Mouse (Mus musculus): ENCODE data around the gene Dact3. TPM values are rescaled to one million over a fixed set of nuclear protein-coding genes. Genes with fewer than 3 reads are reported as not detected.

Dact3 gene
- total and polyA plus RNA-seq, 3 experiments, result 0.31 to 2.1 TPM; not detected in 1

DNA sequence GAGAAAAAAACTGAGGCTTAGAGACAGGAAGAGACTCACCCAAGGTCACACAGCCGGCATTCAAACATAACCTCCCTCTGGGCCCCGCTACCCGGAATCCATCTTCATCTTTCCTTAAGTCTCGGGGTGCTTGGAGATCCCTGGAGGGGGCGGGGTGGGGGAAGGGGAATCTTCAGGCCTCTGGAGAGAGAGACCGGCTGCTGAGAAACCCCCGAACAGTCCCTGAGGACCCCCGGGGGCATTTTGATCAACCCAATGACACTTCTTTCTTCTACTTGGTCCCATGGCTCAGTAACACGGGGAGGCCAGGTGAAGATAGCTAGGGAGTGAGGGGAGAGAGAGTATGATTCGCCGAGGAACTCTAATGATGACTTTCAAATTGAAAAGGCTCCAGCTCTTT is 889 bp downstream of the Dact3 start:
- Histone ChIP-seq H3K27ac (ENCODE audit: control insufficient read depth, low read depth, low read length) (no peak overlapping the region), H3K4me3 (ENCODE audit: control insufficient read depth in 1 of 2, insufficient read depth in 1 of 2, low read depth in 2 of 2, low read length in 2 of 2) (no peak overlapping the region; a peak in 1 of 4 replicates), H3K79me2 (ENCODE audit: control insufficient read depth, insufficient read depth, low read length, poor library complexity) (no peaks in the 10 kb centered on the region; the same call in 1 of the 2 replicates), H3K9ac (ENCODE audit: control insufficient read depth, low read depth, low read length, poor library complexity, severe bottlenecking) (no peak overlapping the region), H3K9me3 (replicated peaks; ENCODE audit: insufficient read depth, low read length) (no peaks in the 10 kb centered on the region), H3K36me3 (ENCODE audit: control insufficient read depth in 1 of 2, insufficient read depth in 2 of 2, low read length in 2 of 2) (peaks cover 0 to 4% of the 10 kb centered on the region in 2 experiments; a peak in 2 of 4 replicates), H3K27me3 (ENCODE audit: control insufficient read depth in 1 of 2, insufficient read depth in 2 of 2, low read length in 2 of 2) (no peaks in the 10 kb centered on the region), H3K4me1 (ENCODE audit: control insufficient read depth in 1 of 2, insufficient read depth in 2 of 2, low read length in 2 of 2) (no peaks in the 10 kb centered on the region; a peak in 1 of 4 replicates)
- TF ChIP-seq MAFK (IDR thresholded peaks at IDR 0.05; ENCODE audit: borderline replicate concordance, low read depth, low read length), result no peak
- no peak for TF ChIP-seq CHD2 (IDR thresholded peaks at IDR 0.05; ENCODE audit: low read length)
- no peak for TF ChIP-seq ZNF384 (IDR thresholded peaks at IDR 0.05; ENCODE audit: low read depth, low read length)
- TF ChIP-seq TBP (IDR thresholded peaks at IDR 0.05; ENCODE audit: low read depth, low read length), result no peak
- no peak for TF ChIP-seq NRF1 (IDR thresholded peaks at IDR 0.05; ENCODE audit: insufficient read depth, low read depth, low read length, poor library complexity, severe bottlenecking)
- TF ChIP-seq ETS1 (IDR thresholded peaks at IDR 0.05; ENCODE audit: low read depth, low read length), result no peak
- TF ChIP-seq MAX (IDR thresholded peaks at IDR 0.05; ENCODE audit: low read length), result no peak
- no peak for TF ChIP-seq CHD1 (IDR thresholded peaks at IDR 0.05; ENCODE audit: low read depth, low read length)
- no peak for TF ChIP-seq BHLHE40 (IDR thresholded peaks at IDR 0.05; ENCODE audit: borderline replicate concordance, low read depth, low read length)
- no peak for TF ChIP-seq KAT2A (conservative IDR thresholded peaks at IDR 0.05; ENCODE audit: low read depth, low read length)
- no peak for TF ChIP-seq RCOR1 (IDR thresholded peaks at IDR 0.05; ENCODE audit: low read depth, low read length)
- no peak for TF ChIP-seq MAZ (IDR thresholded peaks at IDR 0.05; ENCODE audit: low read depth, low read length)
- TF ChIP-seq GABPA (IDR thresholded peaks at IDR 0.05; ENCODE audit: low read depth, low read length), result no peak
- TF ChIP-seq UBTF (IDR thresholded peaks at IDR 0.05; ENCODE audit: borderline replicate concordance, insufficient read depth, low read depth, low read length), result no peak
- no peak for TF ChIP-seq MYB (IDR thresholded peaks at IDR 0.05; ENCODE audit: low read depth, low read length)
- TF ChIP-seq NELFE (IDR thresholded peaks at IDR 0.05; ENCODE audit: low read depth, low read length), result no peak
- DNase-seq (ENCODE audit: low read depth, low spot score), result no peak

DNA sequence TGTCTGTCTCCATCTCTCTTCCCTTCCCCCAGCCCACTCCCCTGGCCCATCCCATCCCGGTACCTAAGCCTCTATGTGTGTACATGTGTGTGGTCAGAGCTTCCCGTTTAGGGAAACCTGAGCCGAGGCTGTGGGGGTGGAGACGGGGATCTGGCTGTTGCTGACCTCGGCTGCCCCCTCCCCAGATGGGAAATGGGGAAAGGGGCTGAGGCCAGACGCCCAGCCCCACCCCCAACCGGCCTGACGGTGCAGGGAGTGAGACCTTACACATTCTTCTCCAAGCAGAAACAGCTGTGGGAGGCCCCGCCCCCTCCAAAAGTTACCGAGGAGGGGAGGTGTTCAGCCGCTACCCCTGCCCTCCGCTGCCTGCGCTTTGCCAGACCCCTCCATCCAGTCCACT is 1.5 kb downstream of the Dact3 start:
- H3K27ac ChIP-seq (ENCODE audit: control insufficient read depth, low read depth, low read length), result no peak overlapping the region
- no peaks in the 10 kb centered on the region for H3K9me3 ChIP-seq (replicated peaks; ENCODE audit: insufficient read depth, low read length)
- no peak for TF ChIP-seq MAFK (IDR thresholded peaks at IDR 0.05; ENCODE audit: borderline replicate concordance, low read depth, low read length)
- no peak for TF ChIP-seq TAL1 (IDR thresholded peaks at IDR 0.05; ENCODE audit: low read length)
- TF ChIP-seq POLR2A (IDR thresholded peaks at IDR 0.05; ENCODE audit: control insufficient read depth in 1 of 2, insufficient read depth in 1 of 2, low read depth in 1 of 2, low read length in 2 of 2, poor library complexity in 1 of 2), result no peak
- no peak for TF ChIP-seq BHLHE40 (IDR thresholded peaks at IDR 0.05; ENCODE audit: borderline replicate concordance, low read depth, low read length)
- TF ChIP-seq ZC3H11A (IDR thresholded peaks at IDR 0.05; ENCODE audit: low read depth, low read length), result no peak
- TF ChIP-seq ZMIZ1 (IDR thresholded peaks at IDR 0.05; ENCODE audit: low read depth, low read length), result no peak
- TF ChIP-seq RCOR1 (IDR thresholded peaks at IDR 0.05; ENCODE audit: low read depth, low read length), result no peak
- no peak for TF ChIP-seq GATA1 (IDR thresholded peaks at IDR 0.05; ENCODE audit: low read depth, low read length)
- TF ChIP-seq ZKSCAN1 (IDR thresholded peaks at IDR 0.05; ENCODE audit: low read depth, low read length), result no peak
- no peak for TF ChIP-seq MXI1 (IDR thresholded peaks at IDR 0.05; ENCODE audit: low read depth, low read length)
- TF ChIP-seq EP300 (IDR thresholded peaks at IDR 0.05; ENCODE audit: low read depth in 1 of 2, low read length in 2 of 2), result no peak
- TF ChIP-seq SIN3A (IDR thresholded peaks at IDR 0.05; ENCODE audit: low read length), result no peak
- no peak for TF ChIP-seq NRF1 (IDR thresholded peaks at IDR 0.05; ENCODE audit: insufficient read depth, low read depth, low read length, poor library complexity, severe bottlenecking)
- no peak for TF ChIP-seq CTCF (IDR thresholded peaks at IDR 0.05 in 2 of 3, conservative IDR thresholded peaks at IDR 0.05 in 1 of 3; ENCODE audit: control insufficient read depth in 1 of 3, insufficient read depth in 1 of 3, low read depth in 2 of 3, low read length in 3 of 3, poor library complexity in 1 of 3, severe bottlenecking in 1 of 3)
- TF ChIP-seq TCF12 (IDR thresholded peaks at IDR 0.05; ENCODE audit: low read depth, low read length), result no peak
- H3K27me3 ChIP-seq (ENCODE audit: control insufficient read depth in 1 of 2, insufficient read depth in 2 of 2, low read length in 2 of 2), result no peaks in the 10 kb centered on the region
- peaks cover 0 to 4% of the 10 kb centered on the region in 2 experiments; a peak in 2 of 4 replicates for H3K36me3 ChIP-seq (ENCODE audit: control insufficient read depth in 1 of 2, insufficient read depth in 2 of 2, low read length in 2 of 2)
- H3K4me1 ChIP-seq (ENCODE audit: control insufficient read depth in 1 of 2, insufficient read depth in 2 of 2, low read length in 2 of 2), result no peaks in the 10 kb centered on the region; a peak in 1 of 4 replicates
- no peak for DNase-seq (ENCODE audit: low read depth, low spot score)
- no peak overlapping the region for H3K4me3 ChIP-seq (ENCODE audit: control insufficient read depth in 1 of 2, insufficient read depth in 1 of 2, low read depth in 2 of 2, low read length in 2 of 2)
- no peak overlapping the region for H3K9ac ChIP-seq (ENCODE audit: control insufficient read depth, low read depth, low read length, poor library complexity, severe bottlenecking)
- no peaks in the 10 kb centered on the region; the same call in 1 of the 2 replicates for H3K79me2 ChIP-seq (ENCODE audit: control insufficient read depth, insufficient read depth, low read length, poor library complexity)

Data from MEL (cell line).